Mouse (Mus musculus) C2C12 (cell line): ENCODE data around the gene Ap1g2. TPM values are rescaled to one million over a fixed set of nuclear protein-coding genes. Genes with fewer than 3 reads are reported as not detected.

Experiments
- H3K27me3 ChIP-seq: one replicate; pipeline ENCODE4 v1.6.1; 2011; ENCODE audit not compliant: control insufficient read depth, insufficient read depth, insufficient read length
- H3K36me3 ChIP-seq: one replicate; pipeline ENCODE4 v1.6.1; 2011; ENCODE audit not compliant: control insufficient read depth, insufficient read depth
- H3K4me3 ChIP-seq: one replicate; pipeline ENCODE4 v1.5.1; 2011; ENCODE audit warnings: mild to moderate bottlenecking, control low read depth; ENCODE audit not compliant: poor library complexity, insufficient read depth, severe bottlenecking
- H3K79me2 ChIP-seq: one replicate; pipeline ENCODE4 v1.6.1; 2011; ENCODE audit not compliant: control insufficient read depth, insufficient read depth
- H3K79me3 ChIP-seq: one replicate; pipeline ENCODE4 v1.6.1; 2011; ENCODE audit warnings: low read depth, control low read depth
- H3ac ChIP-seq: one replicate; pipeline ENCODE3; 2011; ENCODE audit warnings: low read depth; ENCODE audit not compliant: control insufficient read depth, insufficient read length
- CEBPB ChIP-seq: IDR thresholded peaks from one replicate; pipeline ENCODE4 v1.6.1; 2011; ENCODE audit warnings: low read depth, mild to moderate bottlenecking, control low read depth, moderate library complexity
- CTCF ChIP-seq: IDR thresholded peaks from one replicate; pipeline ENCODE4 v1.5.1; 2011; ENCODE audit not compliant: control insufficient read depth, insufficient read depth, insufficient read length
- FOSL1 ChIP-seq: IDR thresholded peaks from one replicate; pipeline ENCODE4 v1.8.0; 2011; ENCODE audit warnings: mild to moderate bottlenecking, low read length; ENCODE audit not compliant: poor library complexity, insufficient read depth, severe bottlenecking
- MAX ChIP-seq: IDR thresholded peaks from one replicate; pipeline ENCODE4 v1.6.1; 2011; ENCODE audit warnings: mild to moderate bottlenecking, control low read depth
- MYOD1 ChIP-seq: IDR thresholded peaks from one replicate; pipeline ENCODE4 v1.6.1; 2011; ENCODE audit warnings: low read depth; ENCODE audit not compliant: control insufficient read depth, insufficient read length
- MYOG ChIP-seq: IDR thresholded peaks from one replicate; pipeline ENCODE4 v1.6.1; 2011; ENCODE audit not compliant: control insufficient read depth, insufficient read length; ENCODE audit errors: extremely low read depth
- USF1 ChIP-seq: IDR thresholded peaks from one replicate; pipeline ENCODE4 v1.6.1; 2011; ENCODE audit warnings: low read depth, mild to moderate bottlenecking, control low read depth, moderate library complexity
- polyA plus RNA-seq: library from polyadenylated mRNA; unstranded; fragments of >200 nt; fragmentation: generic; extraction: Trizol; gene quantifications from one replicate; pipeline ENCODE4 v1.2.1, GENCODE M21; 2012; ENCODE audit warnings: missing spikeins

Ap1g2 gene
- polyA plus RNA-seq, 1 experiment, result 3.9 TPM

DNA sequence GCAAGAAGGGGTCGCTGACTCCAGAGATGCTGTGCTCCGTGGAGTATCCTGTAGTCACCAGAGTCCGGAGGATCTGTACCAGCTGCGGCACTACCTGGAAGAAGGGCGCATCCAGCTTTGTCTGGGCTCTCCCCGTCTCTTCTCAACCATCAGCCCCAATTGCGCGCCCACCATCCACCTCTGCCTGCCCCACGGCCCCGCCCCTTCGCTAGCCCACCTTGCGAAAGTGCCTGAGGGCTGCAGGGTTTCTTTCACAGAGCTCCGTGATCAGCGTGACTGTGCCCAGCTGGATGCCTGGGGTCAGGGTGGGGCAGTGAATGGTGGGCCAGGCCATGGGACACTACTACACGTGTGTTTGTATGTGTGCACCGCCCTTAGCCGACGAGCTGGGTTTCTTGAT, 2.0 kb downstream of the Ap1g2 start:
- TF ChIP-seq MYOG (no peak), CEBPB (no peak), MYOD1 (no peak), CTCF (no peak), FOSL1 (no peak), MAX (no peak), USF1 (no peak)
- Histone ChIP-seq H3K4me3 (no peak overlapping the region), H3K27me3 (peaks cover 10% of the 10 kb centered on the region), H3ac (no peak overlapping the region), H3K79me2 (no peaks in the 10 kb centered on the region), H3K79me3 (no peaks in the 10 kb centered on the region), H3K36me3 (peaks cover under 1% of the 10 kb centered on the region)

DNA sequence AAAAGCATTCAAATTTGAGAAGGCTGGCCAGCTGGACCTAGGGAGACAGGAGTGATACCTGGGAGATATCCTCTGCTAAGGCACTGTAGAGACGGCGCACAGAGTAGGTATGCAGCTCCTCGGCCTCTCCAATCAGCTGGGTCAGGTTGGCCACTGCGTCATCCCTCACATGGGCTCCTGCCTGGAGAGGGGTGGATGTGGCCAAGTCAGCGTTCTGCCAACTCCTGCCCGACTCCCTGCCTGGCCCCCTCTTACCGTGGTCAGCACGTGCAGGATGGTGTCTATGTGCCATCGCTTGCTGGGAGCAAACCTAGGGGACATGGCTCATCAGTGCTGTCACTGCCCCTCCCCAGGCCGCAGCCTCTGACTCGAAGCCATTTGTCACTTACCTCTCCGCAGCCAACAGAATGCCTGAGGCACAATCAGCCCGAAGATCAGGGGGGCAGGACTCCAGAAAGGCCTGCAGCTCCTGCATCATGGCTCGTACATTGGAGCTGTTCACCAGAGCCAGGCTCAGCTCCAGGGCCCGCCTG, 4.1 kb downstream of the Ap1g2 start:
- no peak overlapping the region for H3ac ChIP-seq
- TF ChIP-seq CTCF, result no peak
- no peak for TF ChIP-seq USF1
- no peak for TF ChIP-seq FOSL1
- no peak for TF ChIP-seq MYOG
- peaks cover 9% of the 10 kb centered on the region for H3K36me3 ChIP-seq
- H3K79me3 ChIP-seq, result no peaks in the 10 kb centered on the region
- no peaks in the 10 kb centered on the region for H3K27me3 ChIP-seq
- H3K4me3 ChIP-seq, result no peak overlapping the region
- no peaks in the 10 kb centered on the region for H3K79me2 ChIP-seq

DNA sequence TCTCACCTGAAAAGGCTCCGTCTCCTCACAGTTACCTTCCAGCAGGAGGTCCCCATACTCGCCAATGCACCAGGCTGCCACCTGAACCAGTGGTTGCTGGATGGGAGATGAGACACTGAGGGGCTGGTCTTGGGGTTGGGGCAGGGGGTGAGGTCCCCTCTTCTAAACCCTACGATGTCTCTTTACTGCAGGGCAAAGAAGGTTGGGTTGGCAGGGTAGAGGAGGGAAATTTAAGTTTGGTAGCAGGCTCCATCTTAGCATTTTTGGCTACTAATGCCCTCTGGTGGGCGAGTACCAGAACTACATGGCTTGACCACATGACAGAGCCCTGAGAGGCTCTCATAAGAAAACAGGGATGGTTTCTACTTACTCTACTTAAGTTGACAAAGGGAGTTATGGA, 4.8 kb downstream of the Ap1g2 start:
- no peak overlapping the region for H3K4me3 ChIP-seq
- no peak overlapping the region for H3ac ChIP-seq
- no peaks in the 10 kb centered on the region for H3K79me3 ChIP-seq
- no peaks in the 10 kb centered on the region for H3K79me2 ChIP-seq
- TF ChIP-seq CTCF, result peak; percentile 20
- peak; percentile 61 for TF ChIP-seq USF1
- TF ChIP-seq MYOG, result no peak
- no peak for TF ChIP-seq MYOD1
- no peak for TF ChIP-seq MAX
- no peak for TF ChIP-seq CEBPB
- no peak for TF ChIP-seq FOSL1
- H3K27me3 ChIP-seq, result no peaks in the 10 kb centered on the region
- H3K36me3 ChIP-seq, result peaks cover 9% of the 10 kb centered on the region

DNA sequence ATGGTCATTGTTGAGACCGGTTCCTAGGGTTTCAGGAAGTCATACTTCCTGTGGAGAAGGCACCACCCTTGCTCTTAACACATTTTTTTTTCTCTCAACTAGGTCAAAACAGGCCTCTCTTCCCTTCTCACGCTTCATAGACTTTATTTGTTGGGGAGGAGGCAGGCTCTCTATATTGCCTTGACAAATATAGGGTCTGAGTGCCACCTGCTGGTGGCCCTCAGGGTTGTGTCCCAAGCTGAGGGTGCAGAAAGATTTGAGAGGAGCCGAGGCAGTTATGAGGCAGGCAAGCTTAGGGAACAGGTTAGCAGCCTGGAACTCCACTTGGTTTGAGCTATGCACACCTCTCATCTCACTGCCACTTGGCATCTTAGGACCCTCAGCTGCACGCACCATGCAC, 8.3 kb downstream of the Ap1g2 start:
- TF ChIP-seq CEBPB (no peak), FOSL1 (no peak), USF1 (no peak), CTCF (no peak), MYOD1 (no peak)
- peaks cover 9% of the 10 kb centered on the region for H3K36me3 ChIP-seq
- H3K27me3 ChIP-seq, result no peaks in the 10 kb centered on the region
- H3K79me3 ChIP-seq, result no peaks in the 10 kb centered on the region
- no peak overlapping the region for H3ac ChIP-seq
- peaks cover 8% of the 10 kb centered on the region for H3K79me2 ChIP-seq
- H3K4me3 ChIP-seq, result no peak overlapping the region

DNA sequence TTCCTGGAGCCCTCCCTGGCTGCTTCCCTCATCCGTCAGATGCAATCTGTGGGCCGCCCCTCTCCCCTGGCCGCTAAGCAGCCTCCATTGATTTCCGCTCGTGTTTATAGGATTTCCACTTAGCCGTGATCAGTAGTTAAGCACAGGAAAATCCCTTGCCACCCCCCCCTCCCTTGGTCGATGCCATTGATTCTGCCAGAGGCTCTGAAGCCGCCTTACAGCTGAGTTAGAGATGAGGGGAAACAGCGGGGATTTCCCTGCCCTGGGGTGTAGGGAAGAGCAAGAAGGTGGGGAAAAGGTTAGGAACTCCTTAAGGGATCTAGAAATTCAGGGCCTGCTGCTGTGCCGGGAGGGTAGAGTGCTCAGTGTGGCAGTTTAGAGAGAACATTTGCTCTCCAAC, 8.7 kb downstream of the Ap1g2 start:
- no peaks in the 10 kb centered on the region for H3K79me3 ChIP-seq
- peaks cover 9% of the 10 kb centered on the region for H3K36me3 ChIP-seq
- no peaks in the 10 kb centered on the region for H3K27me3 ChIP-seq
- H3K79me2 ChIP-seq, result peaks cover 8% of the 10 kb centered on the region
- H3K4me3 ChIP-seq, result no peak overlapping the region
- TF ChIP-seq FOSL1, result no peak
- no peak for TF ChIP-seq CEBPB
- TF ChIP-seq MYOD1, result no peak
- TF ChIP-seq MYOG, result no peak
- TF ChIP-seq USF1, result no peak
- no peak for TF ChIP-seq MAX
- no peak for TF ChIP-seq CTCF
- H3ac ChIP-seq, result no peak overlapping the region

DNA sequence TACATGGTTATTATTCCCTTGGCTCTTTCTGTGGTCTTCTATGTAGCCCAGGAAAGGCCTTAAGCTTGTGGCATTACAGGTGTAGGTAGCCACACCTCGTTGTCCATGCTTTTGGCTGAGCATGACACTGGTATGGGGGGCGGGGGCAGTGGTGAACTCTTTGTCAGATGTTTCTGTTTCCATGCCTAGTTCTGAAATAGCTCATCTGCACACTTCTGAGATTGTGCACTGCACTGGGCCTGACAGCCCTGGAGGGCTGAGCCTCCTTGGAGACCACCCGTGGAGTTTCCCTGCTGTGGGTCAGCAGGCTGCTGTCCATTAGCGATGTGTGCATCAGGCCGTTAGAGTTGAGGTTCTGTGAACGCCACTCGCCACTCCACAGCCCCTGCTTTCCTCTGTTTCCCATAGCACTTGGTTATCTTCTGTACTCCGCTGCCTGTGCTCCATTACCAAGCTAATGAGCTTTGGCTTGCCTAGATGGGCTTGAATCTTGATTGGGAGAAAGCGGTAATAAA, 9.8 kb downstream of the Ap1g2 start:
- no peaks in the 10 kb centered on the region for H3K79me3 ChIP-seq
- H3ac ChIP-seq, result no peak overlapping the region
- no peaks in the 10 kb centered on the region for H3K27me3 ChIP-seq
- TF ChIP-seq MYOD1 (no peak), FOSL1 (no peak), USF1 (no peak), MAX (no peak), MYOG (no peak), CEBPB (no peak), CTCF (no peak)
- peaks cover 9% of the 10 kb centered on the region for H3K36me3 ChIP-seq
- H3K4me3 ChIP-seq, result no peak overlapping the region
- peaks cover 8% of the 10 kb centered on the region for H3K79me2 ChIP-seq
